Mouse (Mus musculus) kidney, adult 2 months (tissue): ENCODE results near the gene Ipp. TPM values are rescaled to one million over a fixed set of nuclear protein-coding genes. Genes with fewer than 3 reads are reported as not detected.

Experiments used
- DNase-seq: peaks from one replicate; pipeline ENCODE4 v3.0.0; 2021
- H3K27ac ChIP-seq: fragments of 200-500 bp; 2 replicates; pipeline ENCODE4 v1.5.1; 2012; ENCODE audit warnings: low read depth, low read length, control low read depth, inconsistent platforms; ENCODE audit not compliant: insufficient read depth
- H3K27me3 ChIP-seq: fragments of 200-500 bp; replicated peaks from 2 replicates; pipeline ENCODE4 v1.6.1; 2012; ENCODE audit warnings: mild to moderate bottlenecking, moderate library complexity, low read length, inconsistent platforms; ENCODE audit not compliant: control insufficient read depth, insufficient read depth
- H3K36me3 ChIP-seq: fragments of 200-500 bp; 2 replicates; pipeline ENCODE4 v1.6.1; 2012; ENCODE audit warnings: mild to moderate bottlenecking, moderate library complexity, low read length, inconsistent platforms; ENCODE audit not compliant: control insufficient read depth, insufficient read depth
- H3K4me1 ChIP-seq: fragments of 200-500 bp; 2 replicates; pipeline ENCODE4 v1.6.1; 2011; ENCODE audit warnings: low read length; ENCODE audit not compliant: control insufficient read depth, insufficient read depth
- H3K4me3 ChIP-seq: fragments of 200-500 bp; 2 replicates; pipeline ENCODE4 v1.5.1; 2011; ENCODE audit warnings: mild to moderate bottlenecking, low read depth, low read length, control low read depth; ENCODE audit not compliant: insufficient read depth
- CTCF ChIP-seq: fragments of 200-500 bp; conservative IDR thresholded peaks from 2 replicates; pipeline ENCODE4 v1.5.1; 2011; ENCODE audit warnings: low read depth, mild to moderate bottlenecking, control low read depth, low read length, moderate library complexity, mixed read lengths; ENCODE audit not compliant: insufficient read depth, insufficient read length
- POLR2A ChIP-seq: fragments of 200-500 bp; IDR thresholded peaks from one replicate; pipeline ENCODE4 v1.6.1; 2011; ENCODE audit warnings: low read depth, low read length, control low read depth
- WGBS: fragments of 180-500 bp; shearing (Covaris S2); methylation state at CpG from one replicate; pipeline ENCODE4 v1.1.7; 2018; 5-methylcytosine and 5-hydroxymethylcytosine counted together
- polyA plus RNA-seq: library from polyadenylated mRNA; depleted of rRNA; stranded (reverse); fragments of >200 nt; gene quantifications from 2 replicates; pipeline ENCODE4 v1.2.3, GENCODE M21; 2012; rRNA removed

Gene Ipp
- polyA plus RNA-seq, 1 experiment: 5.2 TPM

DNA sequence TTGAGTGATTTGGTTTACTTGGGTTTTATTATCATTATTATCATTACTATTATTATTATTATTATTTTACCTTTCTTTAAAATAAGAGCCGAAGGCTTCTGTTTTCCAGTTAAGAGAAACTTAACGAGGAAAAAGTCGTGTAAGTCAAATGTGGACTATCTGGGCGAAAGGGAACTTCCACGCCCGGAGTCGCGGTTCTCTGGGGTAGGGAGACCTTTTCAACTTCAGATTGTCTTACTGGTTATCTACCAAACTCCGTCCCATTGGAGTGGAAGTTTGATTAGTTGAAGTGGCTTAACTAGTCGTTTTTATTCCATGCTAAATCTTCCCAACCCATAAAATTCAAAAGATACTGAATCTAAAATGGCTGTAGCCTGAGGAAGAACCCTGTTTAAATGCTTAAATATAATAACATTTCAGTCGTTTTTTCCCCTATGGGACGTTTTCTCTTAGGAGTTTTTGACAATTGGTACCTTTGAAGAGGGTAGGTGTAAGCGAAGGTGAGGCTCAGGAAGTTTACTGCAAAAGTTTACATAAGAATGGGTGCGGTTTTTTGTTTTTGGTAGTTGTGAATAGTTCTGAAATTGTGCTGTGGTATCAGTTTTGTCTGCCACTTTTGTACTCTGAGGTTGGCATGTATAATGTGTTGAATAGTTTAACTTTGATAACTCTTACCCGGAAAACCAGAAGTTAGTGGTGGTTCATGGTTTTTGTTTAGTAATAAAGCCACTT lies 51.0 kb downstream of the Ipp start:
- no peaks in the 10 kb centered on the region for H3K27me3 ChIP-seq
- no peaks in the 10 kb centered on the region; the same call in 1 of the 2 replicates for H3K36me3 ChIP-seq
- no peak for DNase-seq
- TF ChIP-seq POLR2A (no peak), CTCF (no peak)
- 2% methylated on average over 15 of the region's 15 CpGs for WGBS
- H3K4me3 ChIP-seq: peak overlapping the region; percentile 84
- peaks cover 6% of the 10 kb centered on the region; the same call in 1 of the 2 replicates for H3K4me1 ChIP-seq
- peak overlapping the region; percentile 58 for H3K27ac ChIP-seq

Other genes with a start within 250 kb of the Ipp start
- gene Mast2, start 43.4 kb upstream of the Ipp start, polyA plus RNA-seq: 45.1 and 61.9 TPM in 2 replicates
- gene Tmem69, start 48.4 kb downstream of the Ipp start, polyA plus RNA-seq: 6.0 and 9.9 TPM in 2 replicates
- 46.7 and 57.9 TPM in 2 replicates for gene Gpbp1l1, start 50.1 kb downstream of the Ipp start, polyA plus RNA-seq
- gene Ccdc17, start 89.1 kb downstream of the Ipp start, polyA plus RNA-seq: 9.1 and 10.4 TPM in 2 replicates
- 2.5 and 3.9 TPM in 2 replicates for gene Nasp, start 120.4 kb downstream of the Ipp start, polyA plus RNA-seq
- 2,926 and 3,067 TPM in 2 replicates for gene Akr1a1, start 144.1 kb downstream of the Ipp start, polyA plus RNA-seq
- gene Prdx1, start 178.0 kb downstream of the Ipp start, polyA plus RNA-seq: 282 and 478 TPM in 2 replicates
- gene Mmachc, start 200.9 kb downstream of the Ipp start, polyA plus RNA-seq: 28.8 and 30.3 TPM in 2 replicates
- gene Ccdc163, start 201.0 kb downstream of the Ipp start, polyA plus RNA-seq: 29.2 and 34.5 TPM in 2 replicates
- 10.7 and 11.7 TPM in 2 replicates for gene Tesk2, start 213.4 kb downstream of the Ipp start, polyA plus RNA-seq